Mouse (Mus musculus): ENCODE results near the gene Scarb1. TPM values are rescaled to one million over a fixed set of nuclear protein-coding genes. Genes with fewer than 3 reads are reported as not detected.

The Scarb1 gene
- polyA plus RNA-seq, 1 experiment from 2014 or later: 76.6 TPM

GRCm38 (mm10) chr5:125331094-125331493, 9.8 kb downstream of the Scarb1 start:
- no peak overlapping the region for H3K4me2 ChIP-seq
- H3K36me3 ChIP-seq (replicated peaks): peaks cover 22% of the 10 kb centered on the region
- H3K9ac ChIP-seq: no peak overlapping the region
- H3K9me3 ChIP-seq (replicated peaks): no peaks in the 10 kb centered on the region
- peak overlapping the region; percentile 68; the same call in 1 of the 2 replicates for H3K27ac ChIP-seq (replicated peaks)
- no peak overlapping the region for H3K4me3 ChIP-seq (replicated peaks)
- H3K27me3 ChIP-seq: no peaks in the 10 kb centered on the region
- H3K4me1 ChIP-seq (replicated peaks): peaks cover 58% of the 10 kb centered on the region
- ATAC-seq (ENCODE audit: insufficient read depth): no peak
- WGBS (ENCODE audit: insufficient replicate concordance): 55% methylated on average over 3 of the region's 3 CpGs

- Histone ChIP-seq H3K36me3 (replicated peaks) (peaks cover 26% of the 10 kb centered on the region), H3K9ac (no peak overlapping the region), H3K4me2 (no peak overlapping the region; the same call in 1 of the 2 replicates), H3K27ac (replicated peaks) (peak overlapping the region; percentile 68), H3K4me1 (replicated peaks) (peaks cover 63% of the 10 kb centered on the region), H3K9me3 (replicated peaks) (no peaks in the 10 kb centered on the region), H3K4me3 (replicated peaks) (no peak overlapping the region), H3K27me3 (no peaks in the 10 kb centered on the region)
- whole genome bisulfite sequencing (ENCODE audit: insufficient replicate concordance): 51% methylated on average over 8 of the region's 8 CpGs
- no peak for ATAC-seq (ENCODE audit: insufficient read depth)
These were observed 10.2 kb downstream of the Scarb1 start for GRCm38 (mm10) chr5:125330656-125331055.

DNA sequence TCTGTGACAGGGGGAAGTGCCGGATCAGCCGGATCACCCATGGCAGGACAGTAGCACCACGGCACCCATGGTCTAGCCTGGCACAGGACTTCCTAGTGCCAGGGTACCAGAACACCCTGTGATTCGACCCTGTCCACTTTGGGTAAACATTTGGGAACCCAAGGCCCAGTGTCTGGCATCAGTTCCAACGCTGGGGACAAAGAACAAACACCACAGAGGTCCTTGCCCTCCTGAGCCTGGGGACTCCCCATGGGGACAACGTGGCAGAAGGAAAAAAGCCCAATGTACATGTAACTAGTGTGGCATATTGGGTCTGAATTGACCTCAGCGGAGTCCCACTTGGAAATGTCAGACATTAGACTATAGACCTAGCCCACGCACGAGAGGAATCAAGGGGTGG, 10.7 kb downstream of the Scarb1 start:
- H3K9ac ChIP-seq: no peak overlapping the region
- H3K27me3 ChIP-seq: no peaks in the 10 kb centered on the region
- H3K36me3 ChIP-seq (replicated peaks): peaks cover 31% of the 10 kb centered on the region
- no peak overlapping the region for H3K4me3 ChIP-seq (replicated peaks)
- H3K27ac ChIP-seq (replicated peaks): peak overlapping the region; percentile 68
- ATAC-seq (ENCODE audit: insufficient read depth): peak; percentile 37; the same call in 1 of the 2 replicates
- H3K4me2 ChIP-seq: no peak overlapping the region
- H3K4me1 ChIP-seq (replicated peaks): peaks cover 63% of the 10 kb centered on the region
- H3K9me3 ChIP-seq (replicated peaks): no peaks in the 10 kb centered on the region
- 75% methylated on average over 9 of the region's 9 CpGs for WGBS (ENCODE audit: insufficient replicate concordance)

DNA sequence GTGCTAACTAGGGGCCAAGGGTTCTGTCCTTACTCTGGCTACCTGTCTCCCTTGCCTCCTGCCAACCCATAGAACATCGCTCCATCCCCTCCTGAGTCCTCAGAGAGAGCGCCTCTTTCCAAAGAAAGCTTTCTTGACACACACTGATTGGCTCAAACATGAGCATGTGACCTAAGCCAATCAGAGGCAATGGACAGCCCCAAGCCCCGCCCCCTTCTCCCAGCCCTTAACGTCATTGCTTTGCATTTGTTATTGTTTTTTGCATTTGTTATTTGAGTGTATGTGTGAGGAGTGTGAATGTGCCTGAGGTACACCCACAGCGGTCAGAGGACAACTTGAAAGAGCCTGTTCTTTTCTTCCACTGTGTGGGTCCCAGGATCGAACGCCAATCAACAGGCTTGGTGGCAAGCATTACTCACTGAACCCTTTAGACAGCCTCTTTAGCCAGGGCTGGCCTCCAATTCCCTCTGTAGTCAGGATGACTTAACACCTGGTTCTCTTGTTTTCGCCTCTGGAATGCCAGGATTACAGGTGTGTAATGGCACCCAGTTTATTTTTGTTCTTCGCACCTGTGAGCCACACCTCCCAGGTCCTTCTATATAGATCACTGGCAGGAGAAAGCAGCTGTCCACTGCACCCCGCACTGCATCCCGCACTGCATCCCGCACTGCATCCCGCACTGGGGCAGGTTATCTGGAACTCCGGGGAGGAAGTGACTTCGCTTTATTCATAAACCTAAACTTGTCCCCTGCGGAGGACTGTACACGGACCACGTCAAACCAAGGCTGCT, 13.1 kb downstream of the Scarb1 start:
- Histone ChIP-seq H3K4me2 (no peak overlapping the region), H3K4me1 (replicated peaks) (peaks cover 78% of the 10 kb centered on the region)

GRCm38 (mm10) chr5:125326351-125326750, 14.5 kb downstream of the Scarb1 start:
- Histone ChIP-seq H3K36me3 (replicated peaks) (peaks cover 27% of the 10 kb centered on the region), H3K27ac (replicated peaks) (no peak overlapping the region)
- WGBS (ENCODE audit: insufficient replicate concordance): 62% methylated on average over 8 of the region's 8 CpGs

More for the DNA sequence above, 13.1 kb downstream of the Scarb1 start:
- no peak for ATAC-seq (ENCODE audit: insufficient read depth)
- H3K9ac ChIP-seq: no peak overlapping the region
- H3K9me3 ChIP-seq (replicated peaks): no peaks in the 10 kb centered on the region
- H3K27me3 ChIP-seq: no peaks in the 10 kb centered on the region
- WGBS (ENCODE audit: insufficient replicate concordance): 69% methylated on average over 18 of the region's 18 CpGs
- no peak overlapping the region for H3K27ac ChIP-seq (replicated peaks)
- peaks cover 27% of the 10 kb centered on the region for H3K36me3 ChIP-seq (replicated peaks)
- no peak overlapping the region for H3K4me3 ChIP-seq (replicated peaks)

GRCm38 (mm10) chr5:125325931-125326330, 15.0 kb downstream of the Scarb1 start:
- H3K9ac ChIP-seq: no peak overlapping the region
- no peak for ATAC-seq (ENCODE audit: insufficient read depth)
- no peak overlapping the region for H3K4me2 ChIP-seq
- peaks cover 64% of the 10 kb centered on the region for H3K4me1 ChIP-seq (replicated peaks)
- H3K36me3 ChIP-seq (replicated peaks): peaks cover 27% of the 10 kb centered on the region
- no peak overlapping the region for H3K27ac ChIP-seq (replicated peaks)
- no peaks in the 10 kb centered on the region for H3K27me3 ChIP-seq
- no peaks in the 10 kb centered on the region for H3K9me3 ChIP-seq (replicated peaks)
- H3K4me3 ChIP-seq (replicated peaks): no peak overlapping the region
- WGBS (ENCODE audit: insufficient replicate concordance): 75% methylated on average over 11 of the region's 11 CpGs

More at GRCm38 (mm10) chr5:125326351-125326750, 14.5 kb downstream of the Scarb1 start:
- no peak overlapping the region for H3K4me2 ChIP-seq
- H3K9ac ChIP-seq: no peak overlapping the region
- no peak for ATAC-seq (ENCODE audit: insufficient read depth)
- no peaks in the 10 kb centered on the region for H3K9me3 ChIP-seq (replicated peaks)
- no peaks in the 10 kb centered on the region for H3K27me3 ChIP-seq
- H3K4me1 ChIP-seq (replicated peaks): peaks cover 68% of the 10 kb centered on the region
- no peak overlapping the region for H3K4me3 ChIP-seq (replicated peaks)

DNA sequence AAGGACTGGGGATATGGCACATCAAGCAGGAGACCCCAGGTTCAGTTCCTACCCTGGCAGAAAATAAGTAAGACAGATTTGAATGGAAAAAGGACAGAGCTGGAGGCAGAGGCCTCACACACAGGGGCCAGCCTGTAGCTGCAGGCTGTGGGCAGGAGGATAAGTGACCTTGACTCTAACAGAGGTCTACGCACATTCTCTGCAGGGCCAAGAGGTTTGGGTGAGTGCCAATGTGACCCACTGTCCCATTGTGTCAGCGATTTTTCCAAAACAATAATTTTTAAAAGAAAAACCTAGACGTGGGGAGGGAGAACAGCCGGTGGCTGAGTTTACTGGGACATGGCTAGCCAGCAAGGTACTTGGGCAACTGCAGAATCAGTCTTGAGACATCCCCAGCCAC, 15.6 kb downstream of the Scarb1 start:
- Histone ChIP-seq H3K36me3 (replicated peaks) (peaks cover 27% of the 10 kb centered on the region), H3K4me2 (no peak overlapping the region), H3K27ac (replicated peaks) (no peak overlapping the region), H3K27me3 (no peaks in the 10 kb centered on the region), H3K4me3 (replicated peaks) (no peak overlapping the region), H3K4me1 (replicated peaks) (peaks cover 64% of the 10 kb centered on the region), H3K9me3 (replicated peaks) (no peaks in the 10 kb centered on the region), H3K9ac (no peak overlapping the region)
- WGBS (ENCODE audit: insufficient replicate concordance): 79% methylated on average over 4 of the region's 4 CpGs
- no peak for ATAC-seq (ENCODE audit: insufficient read depth)

- Histone ChIP-seq H3K9me3 (replicated peaks) (no peaks in the 10 kb centered on the region), H3K27ac (replicated peaks) (0 out of 2 replicates have a peak overlapping the region, but pooled peaks have one; percentile 19), H3K4me3 (replicated peaks) (no peak overlapping the region), H3K4me2 (no peak overlapping the region), H3K36me3 (replicated peaks) (peaks cover 34% of the 10 kb centered on the region), H3K9ac (no peak overlapping the region), H3K4me1 (replicated peaks) (peaks cover 68% of the 10 kb centered on the region), H3K27me3 (no peaks in the 10 kb centered on the region)
- 66% methylated on average over 7 of the region's 7 CpGs for WGBS (ENCODE audit: insufficient replicate concordance)
- ATAC-seq (ENCODE audit: insufficient read depth): no peak; the same call in 1 of the 2 replicates
These were observed 16.9 kb downstream of the Scarb1 start for GRCm38 (mm10) chr5:125323939-125324480.

DNA sequence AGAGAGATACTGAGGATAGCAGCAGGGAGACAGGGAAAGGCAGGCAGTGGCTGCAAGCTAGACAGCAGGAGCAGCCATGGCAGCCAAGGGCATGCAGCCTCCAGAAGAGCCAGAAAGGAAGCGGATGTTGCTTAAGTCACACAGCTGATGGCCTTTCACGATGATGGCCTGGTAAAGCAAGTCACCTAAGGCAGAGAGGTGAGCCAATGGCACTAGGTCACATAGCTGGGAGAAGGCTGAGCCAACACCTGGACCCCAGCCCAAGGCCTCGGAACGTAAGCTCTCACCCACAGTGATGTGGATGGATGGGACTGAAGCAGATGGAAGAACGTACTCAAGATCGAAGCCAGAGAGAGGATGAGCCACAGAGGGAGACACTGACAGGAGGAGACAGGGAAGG, 17.8 kb downstream of the Scarb1 start:
- Histone ChIP-seq H3K4me3 (replicated peaks) (no peak overlapping the region), H3K9me3 (replicated peaks) (no peaks in the 10 kb centered on the region), H3K36me3 (replicated peaks) (peaks cover 37% of the 10 kb centered on the region), H3K27me3 (no peaks in the 10 kb centered on the region), H3K27ac (replicated peaks) (no peak overlapping the region), H3K9ac (no peak overlapping the region), H3K4me2 (no peak overlapping the region), H3K4me1 (replicated peaks) (peaks cover 64% of the 10 kb centered on the region)
- ATAC-seq (ENCODE audit: insufficient read depth): no peak
- WGBS (ENCODE audit: insufficient replicate concordance): 72% methylated on average over 6 of the region's 6 CpGs

DNA sequence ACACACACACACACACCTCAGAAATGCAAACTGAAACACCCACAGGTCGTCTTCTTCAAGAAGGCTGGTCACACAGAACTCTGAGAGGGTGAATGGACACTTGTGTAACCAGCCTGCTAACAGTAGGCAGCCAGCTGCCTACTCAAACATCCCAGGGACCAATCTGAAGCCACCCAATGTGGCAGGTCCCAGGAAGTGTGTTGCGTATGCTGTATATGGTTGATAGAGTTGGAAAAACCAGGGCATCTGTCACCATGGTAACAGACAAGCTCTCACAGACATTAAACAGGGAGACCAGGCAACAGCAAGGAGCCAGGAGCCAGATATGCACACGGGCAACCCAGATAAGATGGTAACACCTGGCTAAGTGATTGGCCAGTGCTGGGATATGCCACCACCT, 19.1 kb downstream of the Scarb1 start:
- no peak overlapping the region for H3K27ac ChIP-seq (replicated peaks)
- H3K9me3 ChIP-seq (replicated peaks): no peaks in the 10 kb centered on the region
- H3K9ac ChIP-seq: no peak overlapping the region
- peaks cover 29% of the 10 kb centered on the region for H3K36me3 ChIP-seq (replicated peaks)
- no peak overlapping the region for H3K4me2 ChIP-seq
- no peak overlapping the region for H3K4me3 ChIP-seq (replicated peaks)
- 49% methylated on average over 3 of the region's 3 CpGs for WGBS (ENCODE audit: insufficient replicate concordance)
- no peaks in the 10 kb centered on the region for H3K27me3 ChIP-seq
- ATAC-seq (ENCODE audit: insufficient read depth): no peak
- H3K4me1 ChIP-seq (replicated peaks): peaks cover 64% of the 10 kb centered on the region

DNA sequence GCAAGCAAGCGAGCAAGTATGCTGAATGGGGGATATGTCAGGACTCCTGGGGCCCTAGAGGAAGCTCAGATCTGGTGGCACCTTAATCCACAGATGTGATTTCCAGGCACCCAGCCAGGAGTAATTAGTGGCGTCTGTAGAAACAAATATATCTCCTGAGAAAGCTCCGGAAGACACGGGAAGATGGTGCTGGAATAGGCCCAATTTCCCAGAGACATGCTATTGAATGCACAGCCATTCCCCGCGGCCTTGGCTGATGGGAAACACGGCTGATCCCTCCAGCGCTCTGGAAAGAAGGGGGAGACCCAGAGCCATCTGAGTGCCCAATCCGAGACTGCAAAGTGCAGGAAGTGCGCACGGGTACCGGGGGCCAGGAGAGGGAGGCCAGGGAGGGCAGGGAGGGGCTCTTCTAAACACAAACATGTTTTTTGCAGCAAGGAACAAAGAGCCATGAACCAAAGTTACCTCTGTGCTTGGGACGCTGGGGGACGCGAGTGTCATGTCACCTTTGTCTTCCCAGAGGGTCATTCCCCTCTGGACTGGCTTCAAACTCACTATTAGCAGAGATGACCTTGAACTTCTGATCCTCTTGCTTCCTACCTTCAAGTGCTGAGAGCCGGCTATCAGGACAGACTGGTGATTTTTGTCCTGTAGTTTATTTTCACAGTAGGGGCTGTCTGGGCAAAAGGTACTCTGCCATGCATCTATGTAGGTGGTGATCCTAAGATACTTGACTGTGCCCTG, 21.7 kb downstream of the Scarb1 start:
- Histone ChIP-seq H3K27ac (replicated peaks) (no peak overlapping the region), H3K27me3 (no peaks in the 10 kb centered on the region), H3K9ac (no peak overlapping the region), H3K9me3 (replicated peaks) (no peaks in the 10 kb centered on the region), H3K36me3 (replicated peaks) (peaks cover 12% of the 10 kb centered on the region; the same call in 1 of the 2 replicates), H3K4me2 (no peak overlapping the region), H3K4me1 (replicated peaks) (peaks cover 60% of the 10 kb centered on the region), H3K4me3 (replicated peaks) (no peak overlapping the region)
- ATAC-seq (ENCODE audit: insufficient read depth): no peak
- 82% methylated on average over 16 of the region's 16 CpGs for WGBS (ENCODE audit: insufficient replicate concordance)
